8 mouse cellular contexts compared by ENCODE assay signal in the genomic region with DNA sequence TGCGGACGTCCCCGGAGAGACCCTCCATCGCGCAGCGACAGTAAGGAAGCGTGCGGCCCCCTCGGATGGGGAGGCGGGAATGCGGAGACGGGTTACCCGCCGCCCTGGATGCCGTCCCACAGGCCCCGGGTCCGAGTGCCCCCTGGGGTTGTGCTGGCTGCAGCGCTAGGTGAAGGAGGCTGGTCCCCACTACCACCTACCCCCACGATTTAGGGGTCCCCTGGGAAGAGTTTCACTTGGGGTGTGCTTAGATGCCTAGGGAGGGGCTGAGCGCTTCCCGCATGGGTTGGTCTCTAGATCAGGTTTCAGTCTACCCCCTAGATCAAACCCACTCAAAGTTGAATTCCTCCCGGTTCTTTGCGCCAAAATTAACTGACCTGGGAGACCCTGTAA. TPM values are rescaled to one million over a fixed set of nuclear protein-coding genes. Genes with fewer than 3 reads are reported as not detected.
DNase-seq lines count a peak whose midpoint lies in the region; ATAC-seq and TF ChIP-seq lines count a peak whose summit lies in the region.

No protein-coding gene starts in this region.

- H3K27ac ChIP-seq in heart, embryonic 11.5 days (ENCODE audit: low read depth, low read length) = peak overlapping the region; percentile 55; the same call in 1 of the 2 replicates
- peak overlapping the region; percentile 74 for H3K27ac ChIP-seq in forebrain, embryonic 16.5 days (ENCODE audit: low read length)
- H3K27ac ChIP-seq in liver, postnatal 0 days (ENCODE audit: low read depth) = peak overlapping the region; percentile 36; the same call in 1 of the 2 replicates

- WGBS in heart, embryonic 11.5 days (ENCODE audit: insufficient replicate concordance) = 0% methylated on average over 23 of the region's 23 CpGs
- under 1% methylated on average over 23 of the region's 23 CpGs for WGBS in forebrain, embryonic 16.5 days
- WGBS in liver, postnatal 0 days (ENCODE audit: insufficient replicate concordance) = 3% methylated on average over 23 of the region's 23 CpGs

- peaks cover 7% of the 10 kb centered on the region for H3K4me1 ChIP-seq in heart, embryonic 11.5 days (ENCODE audit: control insufficient read depth, insufficient read depth, low read length)
- H3K4me1 ChIP-seq in E14TG2a.4 (replicated peaks; ENCODE audit: low read depth, low read length) = peaks cover 42% of the 10 kb centered on the region
- peaks cover 15% of the 10 kb centered on the region for H3K4me1 ChIP-seq in forebrain, embryonic 16.5 days (replicated peaks; ENCODE audit: control insufficient read depth, insufficient read depth, low read length)
- peaks cover 8% of the 10 kb centered on the region; the same call in 1 of the 2 replicates for H3K4me1 ChIP-seq in liver, postnatal 0 days (ENCODE audit: insufficient read depth)

- TF ChIP-seq CTCF in E14TG2a.4 (conservative IDR thresholded peaks at IDR 0.05; ENCODE audit: low read length) = no peak
- no peak for TF ChIP-seq CTCF in liver, postnatal 0 days (IDR thresholded peaks at IDR 0.05; ENCODE audit: low read depth)

- TF ChIP-seq EP300 in liver, postnatal 0 days (IDR thresholded peaks at IDR 0.05; ENCODE audit: low read depth) = no peak

- peak overlapping the region; percentile 94 for H3K4me2 ChIP-seq in heart, embryonic 11.5 days
- H3K4me2 ChIP-seq in forebrain, embryonic 16.5 days (ENCODE audit: low read length) = peak overlapping the region; percentile 95
- H3K4me2 ChIP-seq in liver, postnatal 0 days (ENCODE audit: low read depth, low read length) = peak overlapping the region; percentile 92

- no peaks in the 10 kb centered on the region for H3K27me3 ChIP-seq in heart, embryonic 11.5 days (ENCODE audit: control insufficient read depth, insufficient read depth, low read length)
- peaks cover 21% of the 10 kb centered on the region; the same call in 1 of the 2 replicates for H3K27me3 ChIP-seq in E14TG2a.4 (ENCODE audit: insufficient read depth, low read length)
- H3K27me3 ChIP-seq in forebrain, embryonic 16.5 days (replicated peaks; ENCODE audit: control insufficient read depth, insufficient read depth, low read length) = no peaks in the 10 kb centered on the region
- H3K27me3 ChIP-seq in liver, postnatal 0 days (ENCODE audit: insufficient read depth, low read length) = peaks cover 3% of the 10 kb centered on the region; the same call in 1 of the 2 replicates

- H3K36me3 ChIP-seq in heart, embryonic 11.5 days (ENCODE audit: control insufficient read depth, insufficient read depth, low read length) = peaks cover 15% of the 10 kb centered on the region; the same call in 1 of the 2 replicates
- H3K36me3 ChIP-seq in E14TG2a.4 (ENCODE audit: insufficient read depth, low read length) = peaks cover 40% of the 10 kb centered on the region
- no peaks in the 10 kb centered on the region for H3K36me3 ChIP-seq in forebrain, embryonic 16.5 days (ENCODE audit: control insufficient read depth, insufficient read depth)
- peaks cover 15% of the 10 kb centered on the region for H3K36me3 ChIP-seq in liver, postnatal 0 days (replicated peaks; ENCODE audit: insufficient read depth, low read length)

- DNase-seq in heart, adult 11 months = no peak
- no peak for DNase-seq in liver, postnatal 0 days
- no peak for DNase-seq in adrenal gland, postnatal 10 days
- DNase-seq in layer of hippocampus, adult 9-10 months (ENCODE audit: low spot score) = no peak
- no peak for DNase-seq in adrenal gland, adult (ENCODE audit: inconsistent age in 2 of 2, low spot score in 1 of 2)

- ATAC-seq in heart, embryonic 11.5 days (replicated peaks; ENCODE audit: insufficient number of reproducible peaks, low FRiP score, low TSS enrichment) = no peak; the same call in 1 of the 2 replicates
- peak; percentile 45 for ATAC-seq in forebrain, embryonic 16.5 days
- ATAC-seq in liver, postnatal 0 days = no peak

- H3K9me3 ChIP-seq in heart, embryonic 11.5 days (replicated peaks; ENCODE audit: control insufficient read depth, low read length) = no peaks in the 10 kb centered on the region
- H3K9me3 ChIP-seq in E14TG2a.4 (ENCODE audit: low read length) = no peaks in the 10 kb centered on the region
- H3K9me3 ChIP-seq in forebrain, embryonic 16.5 days (ENCODE audit: control insufficient read depth, low read length) = no peaks in the 10 kb centered on the region
- H3K9me3 ChIP-seq in liver, postnatal 0 days (ENCODE audit: low read length) = no peaks in the 10 kb centered on the region

- H3K9ac ChIP-seq in heart, embryonic 11.5 days (ENCODE audit: low read depth, low read length) = peak overlapping the region; percentile 82
- H3K9ac ChIP-seq in forebrain, embryonic 16.5 days (replicated peaks; ENCODE audit: low read depth, low read length) = peak overlapping the region; percentile 91
- H3K9ac ChIP-seq in liver, postnatal 0 days (replicated peaks) = peak overlapping the region; percentile 78

- H3K4me3 ChIP-seq in heart, embryonic 11.5 days (ENCODE audit: low read depth, low read length) = peak overlapping the region; percentile 56
- peak overlapping the region; percentile 96 for H3K4me3 ChIP-seq in E14TG2a.4 (replicated peaks; ENCODE audit: low read length)
- peak overlapping the region; percentile 88 for H3K4me3 ChIP-seq in forebrain, embryonic 16.5 days (replicated peaks; ENCODE audit: low read length)
- H3K4me3 ChIP-seq in liver, postnatal 0 days (ENCODE audit: low read depth, low read length) = peak overlapping the region; percentile 65

RNA-seq across cellular contexts. Expression of a gene that starts 0.4 kb away (rescaled TPM):
- polyA plus RNA-seq in heart, embryonic 11.5 days (2014; fragmentation: Nextera tagmentation; extraction: Ambion mirVana) = 20.3 and 21.9 TPM in 2 replicates
- 13.8 and 14.8 TPM in 2 replicates for polyA plus RNA-seq in forebrain, embryonic 16.5 days (2015; fragmentation: Nextera tagmentation; extraction: Ambion mirVana)
- polyA plus RNA-seq in liver, postnatal 0 days (2015; fragmentation: Nextera tagmentation; extraction: Ambion mirVana) = 5.0 and 7.1 TPM in 2 replicates
- 1 to 10 TPM; 6.4 to 9.9 TPM for total RNA-seq in adrenal gland, postnatal 10 days (2021)
